Mouse (Mus musculus) c-Kit-positive CD71-positive TER-119-negative erythroid progenitor cells, embryonic 14.5 days (primary cell): ENCODE measurements around the gene Nceh1.

Experiments
- DNase-seq: peaks from one replicate; pipeline ENCODE4 v3.0.0-alpha.2; 2013; ENCODE audit warnings: low read depth

The Nceh1 gene

GRCm38 (mm10) chr3:27190865-27191264, 8.1 kb downstream of the Nceh1 start:
- DNase-seq = no peak

- no peak for DNase-seq
Observed at GRCm38 (mm10) chr3:27191856-27192255, 9.1 kb downstream of the Nceh1 start.

DNA sequence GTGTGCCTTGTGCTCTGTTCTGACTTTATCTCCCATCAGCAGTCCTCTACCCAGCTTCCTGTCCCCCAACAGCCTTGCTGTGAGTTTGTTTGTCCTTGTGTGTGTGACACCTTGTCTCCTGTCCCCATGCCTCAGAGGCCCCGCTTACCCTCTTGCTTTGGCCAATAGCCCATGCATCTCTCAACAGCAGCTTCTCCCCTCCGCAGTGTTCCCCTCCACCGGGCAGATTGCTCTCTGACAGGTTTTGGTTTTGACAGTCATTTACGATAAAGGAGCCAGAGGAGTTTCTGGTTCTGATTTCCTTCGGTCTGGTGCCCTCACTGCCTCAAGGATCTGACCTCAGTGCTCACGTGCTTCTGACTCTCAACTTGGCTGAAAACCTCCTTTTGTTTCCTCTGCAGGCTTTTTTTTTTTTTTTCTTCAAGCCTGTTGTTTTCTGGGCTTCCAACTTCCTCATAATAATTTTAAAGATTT, 11.1 kb downstream of the Nceh1 start:
- DNase-seq = no peak

DNA sequence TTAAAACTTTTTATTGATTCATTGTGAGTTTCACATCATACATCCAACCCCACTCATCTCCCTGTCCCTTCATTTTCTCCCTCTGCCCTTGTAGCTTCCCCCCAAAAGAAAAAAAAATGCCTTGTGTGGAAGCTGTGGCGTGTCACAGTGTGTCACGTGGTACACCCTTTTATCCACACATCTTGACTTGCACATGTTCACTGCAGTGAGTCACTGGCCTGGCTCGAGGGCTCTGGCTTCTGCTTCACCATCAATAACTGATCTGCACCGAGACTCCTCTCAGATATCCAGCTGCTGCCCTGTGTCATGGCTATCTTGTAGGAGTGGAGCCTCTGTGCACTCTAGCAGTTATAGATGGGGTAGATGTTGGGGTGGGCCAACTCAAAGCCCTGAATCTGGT, 12.4 kb downstream of the Nceh1 start:
- DNase-seq = no peak

GRCm38 (mm10) chr3:27195573-27196227, 12.9 kb downstream of the Nceh1 start:
- DNase-seq = no peak

GRCm38 (mm10) chr3:27196529-27196928, 13.8 kb downstream of the Nceh1 start:
- DNase-seq = no peak

DNA sequence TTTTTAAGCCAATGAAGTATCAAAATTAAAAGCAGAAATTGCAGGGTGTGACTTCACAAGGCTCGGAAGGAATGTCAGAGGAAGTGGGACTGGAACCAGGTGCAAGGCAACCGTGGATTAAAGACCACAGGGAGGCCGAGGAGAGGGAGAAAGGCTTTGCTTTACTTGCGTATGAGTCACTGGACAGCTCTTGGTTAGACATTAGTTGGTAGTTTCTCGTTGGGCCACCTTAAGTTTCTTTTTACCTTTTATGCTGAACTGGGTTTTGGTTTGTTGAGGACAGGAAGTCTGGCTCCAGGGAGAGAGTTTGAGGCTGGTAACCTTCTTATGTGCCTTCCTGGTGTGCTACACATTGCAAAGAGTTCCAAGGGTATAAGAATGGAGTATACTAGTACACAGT, 15.1 kb downstream of the Nceh1 start:
- no peak for DNase-seq

DNA sequence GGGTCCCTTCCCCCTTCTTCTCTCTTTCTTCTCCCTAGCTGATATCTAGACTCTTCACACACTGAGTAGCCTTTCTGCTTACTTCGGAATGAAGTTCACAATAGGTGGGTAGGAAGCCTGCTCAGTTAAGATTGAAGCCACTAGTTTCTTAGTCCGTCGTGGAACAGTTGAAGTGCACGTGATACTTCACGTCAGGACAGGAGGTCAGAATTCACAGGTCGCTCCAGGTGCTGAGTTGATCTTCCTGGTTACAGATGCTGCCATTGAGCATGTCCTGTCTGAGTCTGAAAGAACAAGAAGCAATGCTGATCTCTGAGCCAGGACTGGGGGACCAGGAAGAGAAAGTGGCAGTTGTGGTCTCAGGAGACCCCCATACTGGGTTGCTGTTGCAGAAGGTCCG, 16.4 kb downstream of the Nceh1 start:
- DNase-seq = no peak

- DNase-seq = no peak
Observed at GRCm38 (mm10) chr3:27201728-27202411, 19.1 kb downstream of the Nceh1 start.

DNA sequence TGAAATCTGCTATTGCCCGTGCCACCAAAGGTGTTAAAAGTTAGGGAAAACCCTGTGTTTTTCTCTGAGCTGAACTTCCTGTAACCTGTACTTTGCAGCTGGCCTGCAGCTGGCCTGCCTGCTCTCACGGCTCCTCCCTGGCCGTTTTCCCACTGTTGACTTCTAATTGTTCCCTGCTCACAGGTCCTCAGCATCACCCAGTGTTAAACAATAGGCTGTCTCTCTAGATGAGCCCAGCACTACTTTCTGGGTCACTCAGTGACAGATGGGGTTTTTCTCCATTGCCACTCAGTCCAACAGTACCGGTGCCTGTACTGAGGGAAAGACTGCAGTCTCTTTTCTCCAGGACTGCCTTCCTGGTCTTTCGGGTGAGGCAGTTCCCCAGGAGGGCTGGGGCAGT, 22.3 kb downstream of the Nceh1 start:
- DNase-seq = no peak

DNA sequence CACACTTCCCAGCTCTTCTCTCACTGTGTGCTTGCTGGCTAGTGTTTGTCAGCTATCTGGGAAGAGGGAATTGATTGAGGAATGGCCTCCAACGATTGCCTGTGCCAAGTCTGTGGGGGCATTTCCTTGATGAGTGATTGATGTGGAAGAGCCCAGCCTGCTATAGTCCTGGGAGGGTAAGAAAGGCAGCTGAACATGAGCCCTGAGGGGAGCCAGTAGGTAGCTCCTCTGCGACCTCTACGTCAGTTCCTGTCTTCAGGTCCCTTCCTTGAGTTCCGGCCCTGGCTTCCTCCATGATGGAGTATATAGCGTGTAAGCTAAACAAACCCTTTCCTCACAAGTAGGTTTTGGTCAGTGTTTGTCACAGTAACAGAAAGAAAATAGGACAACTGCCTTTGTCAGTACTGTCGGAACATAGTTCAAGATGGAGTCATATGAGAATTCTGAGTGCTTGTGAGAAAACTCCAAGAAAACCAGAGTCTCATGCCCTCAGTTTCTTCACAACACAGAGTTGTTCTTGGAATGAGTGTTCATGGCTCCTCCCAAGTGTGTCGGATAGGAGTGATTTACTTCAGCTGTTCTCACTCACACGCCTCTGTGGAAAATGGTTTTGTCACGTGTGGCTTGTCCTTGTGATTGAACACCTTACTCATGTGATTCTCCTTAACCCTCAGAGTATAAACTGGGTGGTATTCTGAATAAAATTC, 22.9 kb downstream of the Nceh1 start:
- no peak for DNase-seq

GRCm38 (mm10) chr3:27206221-27206560, 23.4 kb downstream of the Nceh1 start:
- DNase-seq = no peak

DNA sequence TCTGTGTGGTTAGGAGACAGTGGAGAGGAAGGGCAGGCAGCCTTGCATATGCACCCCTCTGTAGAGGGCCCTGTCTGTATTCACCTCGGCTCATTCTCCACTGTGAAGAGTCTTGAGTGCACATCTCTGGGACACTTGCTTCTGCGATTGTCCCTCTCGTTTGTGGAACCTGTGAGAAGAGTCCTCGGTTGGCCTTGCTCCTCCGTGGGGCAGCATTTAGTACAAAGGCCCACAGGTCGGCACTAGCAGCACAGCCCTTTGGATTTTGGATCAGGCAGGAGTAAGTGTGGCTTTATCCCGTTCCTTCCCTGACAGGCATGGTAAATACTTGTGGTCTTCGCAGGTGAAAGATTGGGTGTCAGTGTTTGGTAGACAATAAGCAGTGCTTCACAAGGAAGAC, 23.8 kb downstream of the Nceh1 start:
- no peak for DNase-seq

DNA sequence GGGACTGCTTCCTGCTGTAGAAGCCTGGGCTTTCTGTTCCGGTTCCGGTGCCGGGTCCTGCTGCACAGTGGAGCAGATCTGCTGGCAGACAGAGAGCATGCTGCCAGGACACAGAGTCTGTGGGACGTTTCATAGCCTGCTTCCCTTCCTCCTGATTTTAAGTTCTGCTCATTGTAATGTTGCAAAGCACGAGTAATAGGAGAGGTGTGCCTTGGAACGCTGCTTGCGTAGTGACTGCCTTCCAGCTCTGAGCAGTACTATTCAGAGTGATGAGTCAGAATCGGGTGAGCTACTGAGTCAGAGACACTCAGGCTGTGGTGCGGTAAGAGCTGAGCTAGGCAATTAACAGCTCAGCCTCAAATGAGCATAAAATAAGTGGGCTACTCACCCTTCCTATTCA, 26.9 kb downstream of the Nceh1 start:
- DNase-seq = no peak

GRCm38 (mm10) chr3:27210271-27210670, 27.5 kb downstream of the Nceh1 start:
- no peak for DNase-seq

DNA sequence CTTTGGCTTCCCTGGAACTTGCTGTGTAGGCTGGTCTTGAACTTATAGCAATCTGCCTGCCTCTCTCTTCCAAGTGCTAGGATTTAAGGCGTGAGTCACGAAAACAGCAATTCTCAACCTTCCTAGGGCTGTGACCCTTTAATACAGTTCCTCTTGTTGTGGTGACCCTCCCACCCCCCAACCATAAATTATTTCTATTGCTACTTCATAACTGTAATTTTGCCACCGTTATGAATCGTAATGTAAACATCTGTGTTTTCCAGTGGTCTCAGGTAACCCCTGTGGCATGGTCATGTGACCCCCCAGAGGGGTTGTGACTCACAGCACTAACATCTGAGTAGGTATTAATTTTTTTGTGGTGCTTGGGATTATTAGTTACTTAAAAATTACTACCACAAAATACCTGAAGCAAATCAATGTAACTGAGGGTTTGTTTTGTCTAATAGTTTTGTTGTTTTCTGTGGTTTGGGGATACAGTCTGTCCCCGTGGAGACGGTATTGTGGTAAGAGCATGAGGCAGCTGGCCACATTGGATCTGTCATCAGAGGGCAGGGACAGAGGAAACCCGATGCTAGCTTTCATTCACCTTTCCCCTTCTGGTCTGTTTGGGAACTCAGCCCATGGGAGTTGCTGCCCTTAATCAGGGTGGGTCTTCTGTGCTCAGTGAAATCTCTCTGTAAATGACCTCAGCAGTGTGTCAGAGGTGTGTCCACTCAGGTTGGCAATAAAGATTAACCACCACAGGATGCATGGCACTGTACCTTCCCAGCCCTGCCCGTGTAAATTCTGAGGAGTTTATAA, 31.5 kb downstream of the Nceh1 start:
- no peak for DNase-seq

GRCm38 (mm10) chr3:27217331-27217730, 34.6 kb downstream of the Nceh1 start:
- DNase-seq = no peak

GRCm38 (mm10) chr3:27218604-27219003, 35.8 kb downstream of the Nceh1 start:
- no peak for DNase-seq

GRCm38 (mm10) chr3:27222052-27222451, 39.3 kb downstream of the Nceh1 start:
- DNase-seq = no peak

- DNase-seq = no peak
Observed at GRCm38 (mm10) chr3:27222488-27222887, 39.7 kb downstream of the Nceh1 start.

DNA sequence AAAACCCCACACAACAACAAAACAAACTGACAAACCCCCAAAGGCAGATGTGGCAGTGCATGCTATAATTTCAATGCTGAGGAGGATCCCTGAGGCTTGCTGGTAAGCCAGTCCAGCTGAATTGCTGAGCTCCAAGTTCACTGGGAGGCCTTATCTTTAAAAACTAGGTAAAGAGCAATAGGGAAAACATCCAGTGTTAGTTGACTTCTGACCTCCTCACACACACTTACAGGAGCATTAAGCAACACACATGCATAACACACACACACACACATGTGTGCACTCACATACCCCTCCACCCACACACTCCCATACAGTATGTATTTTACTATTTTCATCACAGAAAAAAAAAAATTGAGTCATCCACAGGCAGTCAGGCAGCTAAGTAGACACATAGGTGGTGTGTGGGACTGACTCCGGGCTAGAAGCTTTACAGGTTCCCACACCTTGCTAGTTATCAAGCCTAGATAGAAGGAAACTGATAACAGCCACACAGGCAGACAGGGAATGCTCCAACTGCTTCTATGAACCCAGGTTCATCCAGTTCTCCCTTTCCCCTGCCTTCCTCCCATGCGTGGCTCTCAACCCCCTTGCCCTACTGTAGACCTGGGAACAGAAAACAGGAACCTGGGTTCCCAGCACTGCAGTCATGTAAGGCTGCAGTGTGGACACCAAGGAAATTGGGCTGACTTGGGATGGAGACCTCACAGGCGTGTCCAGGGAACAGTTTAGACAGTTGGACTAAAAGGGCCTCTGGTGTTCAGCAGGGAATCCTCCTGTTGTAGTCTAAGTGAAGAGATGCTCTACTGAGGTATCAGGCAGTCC, 45.1 kb downstream of the Nceh1 start:
- no peak for DNase-seq
